Comparison of ENCODE assay signal across 8 mouse cellular contexts in genomic region chr13:92130994-92131383, GRCm38 (mm10). TPM values are rescaled to one million over a fixed set of nuclear protein-coding genes. Genes with fewer than 3 reads are reported as not detected.
A peak's percentile ranks its signal among the peaks of the same experiment; 100 is the strongest.
DNase-seq lines count a peak whose midpoint lies in the region; ATAC-seq and TF ChIP-seq lines count a peak whose summit lies in the region.

No protein-coding gene starts in this region.

- peak overlapping the region; percentile 38; the same call in 1 of the 2 replicates for H3K9ac ChIP-seq in ES-E14 (ENCODE audit: insufficient read depth, low read depth, low read length, poor library complexity, severe bottlenecking)
- H3K9ac ChIP-seq in forebrain, embryonic 11.5 days (ENCODE audit: low read length), result peak overlapping the region; percentile 20; the same call in 1 of the 2 replicates
- H3K9ac ChIP-seq in intestine, embryonic 14.5 days (ENCODE audit: low read length), result 0 out of 2 replicates have a peak overlapping the region, but pooled peaks have one; percentile 25
- H3K9ac ChIP-seq in liver, embryonic 14.5 days (replicated peaks), result no peak overlapping the region

- H3K4me3 ChIP-seq in gastrocnemius, adult 2 months, result peak overlapping the region; percentile 75
- peak overlapping the region; percentile 66 to 76 for H3K4me3 ChIP-seq in ES-E14 (ENCODE audit: insufficient read depth in 1 of 2, low read depth in 1 of 2, low read length in 2 of 2, poor library complexity in 1 of 2, severe bottlenecking in 1 of 2)
- H3K4me3 ChIP-seq in forebrain, embryonic 11.5 days (ENCODE audit: low read depth, low read length), result peak overlapping the region; percentile 45
- peak overlapping the region; percentile 56 for H3K4me3 ChIP-seq in intestine, embryonic 14.5 days (ENCODE audit: low read depth, low read length)
- peak overlapping the region; percentile 2 to 39; a peak in 3 of 4 replicates for H3K4me3 ChIP-seq in liver, embryonic 14.5 days (ENCODE audit: insufficient read depth in 1 of 2, low read depth in 2 of 2, low read length in 2 of 2)

- H3K9me3 ChIP-seq in ES-E14 (ENCODE audit: control insufficient read depth, insufficient read depth, low read depth, low read length), result no peaks in the 10 kb centered on the region
- no peaks in the 10 kb centered on the region for H3K9me3 ChIP-seq in forebrain, embryonic 11.5 days (ENCODE audit: control insufficient read depth, low read length)
- no peaks in the 10 kb centered on the region for H3K9me3 ChIP-seq in intestine, embryonic 14.5 days (ENCODE audit: control insufficient read depth, low read length)
- H3K9me3 ChIP-seq in liver, embryonic 14.5 days (ENCODE audit: control insufficient read depth, low read length), result no peaks in the 10 kb centered on the region

- H3K27me3 ChIP-seq in forebrain, embryonic 11.5 days (ENCODE audit: control insufficient read depth, insufficient read depth, low read length), result peaks cover 18% of the 10 kb centered on the region
- H3K27me3 ChIP-seq in intestine, embryonic 14.5 days (replicated peaks; ENCODE audit: control insufficient read depth, insufficient read depth, low read length), result peaks cover 28% of the 10 kb centered on the region
- peaks cover 12% of the 10 kb centered on the region for H3K27me3 ChIP-seq in liver, embryonic 14.5 days (ENCODE audit: control insufficient read depth, insufficient read depth, low read length)

- no peak for TF ChIP-seq EP300 in liver, embryonic 14.5 days (IDR thresholded peaks at IDR 0.05; ENCODE audit: low read depth)

- peak; percentile 59 for ATAC-seq in forebrain, embryonic 11.5 days (replicated peaks; ENCODE audit: low FRiP score)
- 0 out of 2 replicates have a peak, but pooled peaks have one; percentile 41 for ATAC-seq in intestine, embryonic 14.5 days (replicated peaks; ENCODE audit: low FRiP score, low TSS enrichment, low read depth)
- ATAC-seq in liver, embryonic 14.5 days (ENCODE audit: insufficient read depth), result no peak

- no peaks in the 10 kb centered on the region for H3K4me1 ChIP-seq in ES-E14 (ENCODE audit: control insufficient read depth in 2 of 2, insufficient read depth in 2 of 2, low read length in 2 of 2, poor library complexity in 1 of 2)
- 0 out of 2 replicates have a peak, but pooled peaks cover 2% of the 10 kb centered on the region for H3K4me1 ChIP-seq in forebrain, embryonic 11.5 days (replicated peaks; ENCODE audit: control insufficient read depth, insufficient read depth, low read length)
- no peaks in the 10 kb centered on the region for H3K4me1 ChIP-seq in intestine, embryonic 14.5 days (replicated peaks; ENCODE audit: control insufficient read depth, insufficient read depth, low read length)
- no peaks in the 10 kb centered on the region for H3K4me1 ChIP-seq in liver, embryonic 14.5 days (replicated peaks; ENCODE audit: control insufficient read depth in 2 of 2, insufficient read depth in 2 of 2, low read length in 1 of 2)

- H3K36me3 ChIP-seq in ES-E14 (ENCODE audit: control insufficient read depth, insufficient read depth, low read length, poor library complexity, severe bottlenecking), result no peaks in the 10 kb centered on the region
- H3K36me3 ChIP-seq in forebrain, embryonic 11.5 days (ENCODE audit: control insufficient read depth, insufficient read depth, low read length), result no peaks in the 10 kb centered on the region
- H3K36me3 ChIP-seq in intestine, embryonic 14.5 days (ENCODE audit: control insufficient read depth, insufficient read depth, low read length), result no peaks in the 10 kb centered on the region
- no peaks in the 10 kb centered on the region for H3K36me3 ChIP-seq in liver, embryonic 14.5 days (replicated peaks; ENCODE audit: control insufficient read depth, insufficient read depth, low read depth)

- H3K27ac ChIP-seq in gastrocnemius, adult 2 months, result peak overlapping the region; percentile 84
- H3K27ac ChIP-seq in ES-E14 (ENCODE audit: insufficient read depth, low read depth, low read length, poor library complexity, severe bottlenecking), result no peak overlapping the region
- H3K27ac ChIP-seq in forebrain, embryonic 11.5 days (ENCODE audit: low read depth, low read length), result no peak overlapping the region
- H3K27ac ChIP-seq in intestine, embryonic 14.5 days (ENCODE audit: low read depth), result no peak overlapping the region
- no peak overlapping the region for H3K27ac ChIP-seq in liver, embryonic 14.5 days

- intact Hi-C loops in gastrocnemius, adult 2 months (cut with DNase I), result no loop called here

- in situ Hi-C loops in ES-E14 (cut with MboI; ENCODE audit: low sequenced_read_pairs in 2 of 2, unreplicated experiment in 2 of 2), result no loop called here

- 12% methylated on average over 22 of the region's 22 CpGs for WGBS in forebrain, embryonic 11.5 days
- 7% methylated on average over 22 of the region's 22 CpGs for WGBS in intestine, embryonic 14.5 days
- WGBS in liver, embryonic 14.5 days (ENCODE audit: insufficient replicate concordance), result 10% methylated on average over 22 of the region's 22 CpGs

- TF ChIP-seq CTCF in gastrocnemius, adult 2 months (IDR thresholded peaks at IDR 0.05), result no peak
- TF ChIP-seq CTCF in liver, embryonic 14.5 days (IDR thresholded peaks at IDR 0.05; ENCODE audit: low read depth), result no peak

- DNase-seq in gastrocnemius, adult 2 months, result peak; percentile 19
- no peak for DNase-seq in gastrocnemius, adult 8-10 months (ENCODE audit: low spot score in 2 of 2)
- no peak for DNase-seq in ES-E14 (ENCODE audit: low read depth, low spot score)
- peak; percentile 62 for DNase-seq in forebrain, embryonic 11.5 days (ENCODE audit: low spot score)
- DNase-seq in intestine, embryonic 14.5 days (ENCODE audit: low spot score), result peak; percentile 66
- no peak for DNase-seq in liver, embryonic 14.5 days (ENCODE audit: low read depth in 3 of 3, low spot score in 3 of 3)
- DNase-seq in right cerebral cortex, postnatal 14 days, result peak; percentile 24
- DNase-seq in spleen, postnatal 36 days (ENCODE audit: low spot score in 2 of 2), result no peak

- H3K4me2 ChIP-seq in forebrain, embryonic 11.5 days (ENCODE audit: low read depth, low read length, severe bottlenecking), result peak overlapping the region; percentile 96
- H3K4me2 ChIP-seq in intestine, embryonic 14.5 days (ENCODE audit: low read length), result peak overlapping the region; percentile 98
- H3K4me2 ChIP-seq in liver, embryonic 14.5 days (ENCODE audit: low read depth), result peak overlapping the region; percentile 58

TF ChIP-seq in ES-E14, 5 proteins besides CTCF, POLR2A, EP300 and RAD21:
- TF ChIP-seq HCFC1 (IDR thresholded peaks at IDR 0.05; ENCODE audit: borderline replicate concordance, insufficient read depth, low read length) (no peak), ZC3H11A (IDR thresholded peaks at IDR 0.05; ENCODE audit: borderline replicate concordance, low read depth, low read length) (no peak), CHD2 (IDR thresholded peaks at IDR 0.05; ENCODE audit: low read depth, low read length) (no peak), ZNF384 (IDR thresholded peaks at IDR 0.05; ENCODE audit: low read depth, low read length) (no peak), MAFK (IDR thresholded peaks at IDR 0.05; ENCODE audit: insufficient read depth, low read depth, low read length) (no peak)
TF ChIP-seq in ES-E14: peak in this region for 0.

RNA-seq across cellular contexts. Expression of gene Rasgrf2, which starts 0.5 kb away (rescaled TPM):
- 1 to 10 TPM; 5.0 to 6.2 TPM for total RNA-seq in gastrocnemius, adult 2 months (2021)
- total RNA-seq in gastrocnemius, adult 8-10 months (2022), result 1 to 10 TPM; 3.9 to 8.8 (median 5.3) TPM
- total RNA-seq in ES-E14 (2012; rRNA removed), result 0.37 and 0.40 TPM in 2 replicates
- 0.08 TPM in 1 of 2 replicates, not detected in the other for polyA plus RNA-seq in forebrain, embryonic 11.5 days (2014; fragmentation: Nextera tagmentation; extraction: Ambion mirVana)
- polyA plus RNA-seq in intestine, embryonic 14.5 days (2014; fragmentation: Nextera tagmentation; extraction: Ambion mirVana), result 1.0 and 1.5 TPM in 2 replicates
- polyA plus RNA-seq in liver, embryonic 14.5 days (2012; rRNA removed), result 0.03 and 0.09 TPM in 2 replicates
- polyA plus RNA-seq in liver, embryonic 14.5 days (2014; fragmentation: Nextera tagmentation; extraction: Ambion mirVana), result 0.10 and 0.13 TPM in 2 replicates

Comparison
In these comparisons a context has a peak if more than half of its experiments do, and no peak if none do; other contexts are left out.
1. DNase-seq: peak in gastrocnemius, adult 2 months (single experiment), forebrain, embryonic 11.5 days (single experiment), intestine, embryonic 14.5 days (single experiment) and right cerebral cortex, postnatal 14 days (single experiment); none in gastrocnemius, adult 8-10 months (0 of 2), ES-E14 (single experiment), liver, embryonic 14.5 days (0 of 3) and spleen, postnatal 36 days (0 of 2).
2. H3K4me3 ChIP-seq: peak in every context shown above with its lines; median percentile 75 in gastrocnemius, adult 2 months; 71 in ES-E14; 56 in intestine, embryonic 14.5 days; 45 in forebrain, embryonic 11.5 days; 20 in liver, embryonic 14.5 days.
3. Peak in every context shown above with its lines, with median percentiles within 50 percentile points of each other: H3K4me2 ChIP-seq.